In genomic region chr2:156925611-156926010, GRCm38 (mm10) we compare ENCODE assay signal across 7 mouse cellular contexts. TPM values are rescaled to one million over a fixed set of nuclear protein-coding genes. Genes with fewer than 3 reads are reported as not detected.
DNase-seq lines count a peak whose midpoint lies in the region; ATAC-seq and TF ChIP-seq lines count a peak whose summit lies in the region.
"Not testable (repeated sequence)": the region's sequence is repeated elsewhere in the genome, so short reads cannot be mapped to it uniquely, and the experiment has no call there.

No protein-coding gene starts in this region.

- H3K4me3 ChIP-seq in liver, embryonic 11.5 days (ENCODE audit: low read depth, low read length); liver, embryonic 13.5 days (replicated peaks); liver, embryonic 15.5 days (replicated peaks); stomach, postnatal 0 days (ENCODE audit: low read depth, low read length): not testable (repeated sequence)

- WGBS in liver, embryonic 11.5 days: 74% methylated on average over 3 of the region's 3 CpGs
- 70% methylated on average over 3 of the region's 3 CpGs for WGBS in liver, embryonic 13.5 days (ENCODE audit: insufficient replicate concordance)
- WGBS in liver, embryonic 15.5 days (ENCODE audit: insufficient replicate concordance): 67% methylated on average over 3 of the region's 3 CpGs
- 75% methylated on average over 3 of the region's 3 CpGs for WGBS in stomach, postnatal 0 days

- H3K4me2 ChIP-seq in liver, embryonic 11.5 days; liver, embryonic 13.5 days; liver, embryonic 15.5 days; stomach, postnatal 0 days (replicated peaks; ENCODE audit: low read depth): not testable (repeated sequence)

- DNase-seq in heart, adult 11 months: peak; percentile 78
- DNase-seq in liver, embryonic 11.5 days (ENCODE audit: low spot score); liver, embryonic 13.5 days; stomach, postnatal 0 days (ENCODE audit: low spot score): not testable (repeated sequence)
- peak; percentile 37 for DNase-seq in thymus, postnatal 14 days
- peak; percentile 24 to 43 for DNase-seq in thymus, postnatal 36 days

- not testable (repeated sequence) for H3K27me3 ChIP-seq in liver, embryonic 11.5 days (replicated peaks; ENCODE audit: control insufficient read depth, insufficient read depth, low read length); liver, embryonic 13.5 days; liver, embryonic 15.5 days; stomach, postnatal 0 days (ENCODE audit: control insufficient read depth, insufficient read depth, low read length)

- TF ChIP-seq EP300 in stomach, postnatal 0 days (optimal IDR thresholded peaks at IDR 0.05): not testable (repeated sequence)

- ATAC-seq in liver, embryonic 11.5 days (replicated peaks; ENCODE audit: low FRiP score); liver, embryonic 13.5 days (ENCODE audit: low read depth); liver, embryonic 15.5 days (ENCODE audit: insufficient read depth); stomach, postnatal 0 days (ENCODE audit: low FRiP score, low TSS enrichment): not testable (repeated sequence)

- H3K36me3 ChIP-seq in liver, embryonic 11.5 days (ENCODE audit: control insufficient read depth, insufficient read depth, low read length); stomach, postnatal 0 days (ENCODE audit: control insufficient read depth, insufficient read depth, low read length): not testable (repeated sequence)
- peaks cover 41% of the 10 kb centered on the region for H3K36me3 ChIP-seq in liver, embryonic 13.5 days
- H3K36me3 ChIP-seq in liver, embryonic 15.5 days (replicated peaks): peaks cover 40% of the 10 kb centered on the region

- H3K27ac ChIP-seq in liver, embryonic 11.5 days (ENCODE audit: low read depth, low read length): peak overlapping the region; percentile 78; the same call in 1 of the 2 replicates
- peak overlapping the region; percentile 95 for H3K27ac ChIP-seq in liver, embryonic 13.5 days
- H3K27ac ChIP-seq in liver, embryonic 15.5 days (replicated peaks): peak overlapping the region; percentile 88
- H3K27ac ChIP-seq in stomach, postnatal 0 days (replicated peaks): not testable (repeated sequence)

- not testable (repeated sequence) for H3K9me3 ChIP-seq in liver, embryonic 11.5 days (ENCODE audit: control insufficient read depth, low read length); liver, embryonic 13.5 days (replicated peaks); liver, embryonic 15.5 days (replicated peaks); stomach, postnatal 0 days (ENCODE audit: control insufficient read depth, low read length)

- TF ChIP-seq CTCF in stomach, postnatal 0 days (IDR thresholded peaks at IDR 0.05; ENCODE audit: low read depth): 0 out of 2 replicates have a peak, but pooled peaks have one; percentile 10

- peaks cover 36% of the 10 kb centered on the region for H3K4me1 ChIP-seq in liver, embryonic 11.5 days (replicated peaks; ENCODE audit: control insufficient read depth, insufficient read depth, low read length)
- H3K4me1 ChIP-seq in liver, embryonic 13.5 days (replicated peaks): peaks cover 81% of the 10 kb centered on the region
- H3K4me1 ChIP-seq in liver, embryonic 15.5 days (replicated peaks): peaks cover 72% of the 10 kb centered on the region
- H3K4me1 ChIP-seq in stomach, postnatal 0 days (replicated peaks; ENCODE audit: control insufficient read depth, insufficient read depth): not testable (repeated sequence)

- H3K9ac ChIP-seq in liver, embryonic 11.5 days (ENCODE audit: low read depth, low read length); liver, embryonic 15.5 days; stomach, postnatal 0 days (ENCODE audit: low read length): not testable (repeated sequence)
- peak overlapping the region; percentile 52 for H3K9ac ChIP-seq in liver, embryonic 13.5 days

RNA-seq across cellular contexts. Expression of gene Sla2, which starts 38.6 kb away (rescaled TPM):
- polyA plus RNA-seq in liver, embryonic 11.5 days (2014; fragmentation: Nextera tagmentation; extraction: Ambion mirVana): 11.6 and 11.9 TPM in 2 replicates
- 3.1 and 3.3 TPM in 2 replicates for polyA plus RNA-seq in liver, embryonic 13.5 days (2015; fragmentation: Nextera tagmentation; extraction: Ambion mirVana)
- 2.1 TPM in 2 replicates for polyA plus RNA-seq in liver, embryonic 15.5 days (2015; fragmentation: Nextera tagmentation; extraction: Ambion mirVana)
- polyA plus RNA-seq in stomach, postnatal 0 days (2015; fragmentation: Nextera tagmentation; extraction: Ambion mirVana): 0.10 and 0.17 TPM in 2 replicates
